Mouse (Mus musculus) heart, adult 18-20 months (tissue): ENCODE measurements around the gene Maob. TPM values are rescaled to one million over a fixed set of nuclear protein-coding genes. Genes with fewer than 3 reads are reported as not detected.

Experiments
- DNase-seq, 2 experiments: peaks; one replicate each; pipeline ENCODE4 v3.0.0; 2021 to 2022; ENCODE audit warnings: mixed read lengths in 1 of 2
- long read RNA-seq, 2 experiments: library from polyadenylated mRNA; stranded (forward); transcript quantifications; one replicate each; pipeline ENCODE4 v2.0.0; 2021
- total RNA-seq, 2 experiments: library from RNA; stranded (reverse); gene quantifications; 2 replicates each; pipeline ENCODE4 v1.2.3; 2021

Maob gene
- total RNA-seq = 10 to 100 TPM; 44.3 to 51.7 TPM
- long read RNA-seq, experiment 1, transcript Maob-201 (15 exons, 2,411 nt) = major isoform, 31 of 35 reads
- long read RNA-seq, experiment 1, partial matches to known transcripts = 1 of 35 reads
- long read RNA-seq, experiment 1, other reads (novel, unspliced or antisense) = 3 of 35 reads
- long read RNA-seq, experiment 2, transcript Maob-201 (15 exons, 2,411 nt) = major isoform, 15 of 16 reads
- long read RNA-seq, experiment 2, partial matches to known transcripts = 1 of 16 reads
- long read RNA-seq, experiment 2, other reads (novel, unspliced or antisense) = 0 of 16 reads

DNA sequence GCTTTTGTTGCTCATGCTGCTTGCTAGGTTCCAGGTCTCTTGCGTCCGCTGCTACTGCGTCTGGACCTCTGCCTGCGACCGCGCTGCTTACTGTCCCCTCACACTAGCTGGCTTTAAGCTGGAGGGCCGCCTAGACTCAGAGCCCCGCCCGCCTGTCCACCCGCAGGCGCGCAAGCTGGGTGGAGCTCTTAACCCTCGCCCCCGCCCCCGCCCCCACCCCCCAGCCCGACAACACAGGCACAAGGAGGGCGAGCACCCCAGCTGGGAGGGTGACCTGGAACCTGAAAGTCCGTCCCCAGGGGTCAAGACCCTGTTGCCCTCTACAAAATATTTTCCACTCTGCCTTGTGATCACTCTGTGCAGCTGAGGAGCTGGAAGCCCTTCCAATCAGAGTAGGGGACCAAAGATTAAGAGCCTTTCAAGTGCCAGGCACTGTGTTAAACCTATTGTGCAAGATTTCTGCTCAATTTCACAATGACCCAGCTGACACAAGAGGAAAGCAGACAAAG lies at the start of gene Maob:
Maob (minus strand) TSS at position 106 of the 509 bp plus-strand sequence.
- DNase-seq = peak; percentile 64 to 71

DNA sequence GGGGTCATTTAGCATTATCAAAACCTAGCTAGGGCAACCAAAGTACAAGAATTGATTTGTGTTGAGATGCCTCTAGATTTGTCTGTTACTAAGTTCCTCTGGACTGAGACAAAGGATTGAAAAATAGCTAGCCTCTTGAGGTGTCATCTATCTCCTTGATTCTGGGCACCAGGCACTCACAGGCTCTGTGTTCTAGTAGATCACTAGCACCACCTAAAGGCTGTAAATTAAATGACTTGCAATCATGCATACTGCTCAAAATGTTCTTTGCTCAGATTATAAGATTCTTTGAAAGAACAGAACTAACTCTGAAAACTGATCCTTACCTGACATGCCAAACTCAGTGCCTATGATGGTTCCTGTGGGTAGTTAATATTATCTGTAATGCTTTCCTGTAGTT lies 43.1 kb upstream of the Maob start:
- DNase-seq = peak; percentile 1 to 18

GRCm38 (mm10) chrX:16846034-16846433 lies 28.9 kb upstream of the Maob start:
- DNase-seq = no peak

- no peak for DNase-seq
Measured at GRCm38 (mm10) chrX:16841443-16841842, 24.3 kb upstream of the Maob start.

DNA sequence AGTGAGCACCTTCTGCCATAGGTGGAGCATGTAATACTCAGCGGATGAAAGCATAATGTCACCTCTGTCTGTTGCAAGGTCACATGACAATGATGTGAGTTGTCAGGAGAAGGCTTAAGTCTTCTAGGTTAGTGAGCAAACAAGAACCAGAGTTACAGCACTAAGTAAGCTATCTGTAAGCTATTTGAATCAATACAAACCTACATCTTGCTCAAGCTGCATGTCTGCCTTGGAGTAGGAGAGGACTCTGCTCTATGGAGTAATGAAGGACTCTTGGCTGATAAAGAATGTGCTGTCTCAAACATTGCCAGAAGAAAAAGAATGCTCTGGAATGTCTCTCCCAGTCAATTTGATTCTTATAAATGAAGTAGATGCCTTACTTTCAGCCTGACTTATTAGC lies 20.1 kb upstream of the Maob start:
- DNase-seq = no peak

GRCm38 (mm10) chrX:16836488-16837082 lies 19.4 kb upstream of the Maob start:
- no peak for DNase-seq

DNA sequence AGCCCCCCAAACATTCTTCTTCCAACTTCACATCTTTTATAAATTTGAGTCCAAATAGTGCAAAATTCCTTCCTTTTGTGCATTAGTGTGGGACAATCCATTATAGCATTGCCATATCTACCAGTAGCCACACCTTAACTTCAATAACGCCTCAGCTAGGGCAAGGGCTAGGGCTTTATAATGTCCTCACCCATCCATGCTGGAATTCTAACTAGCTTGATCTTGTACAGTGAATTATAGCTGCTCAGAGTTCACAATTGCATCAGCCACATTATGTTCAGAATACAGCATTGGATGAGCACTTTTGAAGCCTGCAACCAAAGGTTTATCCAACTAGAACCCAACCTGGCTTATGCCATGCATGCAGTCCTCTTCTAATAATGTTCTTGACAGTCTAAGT lies 8.9 kb upstream of the Maob start:
- DNase-seq = no peak

GRCm38 (mm10) chrX:16815965-16816364 lies 1.2 kb downstream of the Maob start:
- DNase-seq = no peak

DNA sequence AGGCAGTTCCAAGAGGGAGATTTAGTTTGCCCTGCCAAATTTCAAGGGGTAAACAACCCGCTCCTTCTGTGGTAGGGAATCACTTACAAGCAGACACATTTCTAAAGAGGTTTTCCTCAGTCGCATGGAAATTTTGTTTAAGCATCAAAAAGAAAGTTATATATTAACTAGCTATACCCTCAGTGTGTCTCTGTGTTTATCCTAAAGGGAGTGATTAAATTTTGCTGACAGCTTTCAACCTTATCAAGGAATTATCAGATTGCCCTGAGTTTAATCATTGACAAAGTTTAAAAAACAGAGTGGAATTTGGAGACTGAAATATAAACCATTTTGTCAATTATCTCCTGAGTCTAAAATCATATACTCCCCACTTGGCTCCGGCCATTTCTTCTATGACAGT lies 5.1 kb downstream of the Maob start:
- DNase-seq = no peak

DNA sequence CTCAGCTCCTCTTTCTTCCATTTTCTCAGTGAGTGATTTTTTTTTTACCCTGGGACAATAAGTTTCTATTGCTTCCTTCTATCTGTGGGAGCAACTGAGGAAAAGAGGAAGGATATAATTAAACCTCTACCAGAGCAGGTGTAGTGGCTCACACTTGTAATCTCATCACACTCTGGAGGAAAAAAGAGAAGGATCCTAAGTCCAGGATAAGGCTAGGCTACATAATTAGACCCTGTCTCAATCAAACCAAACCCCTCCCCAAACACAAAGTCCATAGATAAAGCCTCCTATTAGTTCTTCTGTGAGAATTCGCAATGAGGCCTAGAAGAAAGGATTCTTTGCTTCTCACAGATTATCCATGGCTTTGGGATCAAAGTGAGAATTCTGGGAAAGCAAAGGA lies 49.7 kb downstream of the Maob start:
- DNase-seq = no peak

DNA sequence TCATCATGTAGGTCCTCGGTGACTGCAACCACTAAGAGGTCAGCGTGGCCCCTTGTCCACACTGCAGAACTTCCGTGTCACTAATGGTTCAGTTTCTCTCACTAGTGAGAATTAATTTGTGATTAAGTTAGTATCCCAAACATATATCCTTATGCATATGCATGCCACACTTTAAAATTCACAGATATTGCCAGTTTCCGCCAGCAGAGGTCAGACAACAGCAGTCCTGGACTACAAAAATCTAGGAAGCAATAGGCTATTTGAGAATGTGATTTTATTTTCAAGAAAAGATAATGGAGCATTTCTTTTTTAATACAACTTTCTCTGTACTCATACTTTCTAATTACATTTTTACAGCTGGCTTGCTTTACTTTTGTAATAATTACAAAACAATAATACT lies 51.0 kb downstream of the Maob start:
- DNase-seq = peak in 1 of 2 experiments; percentile 33

DNA sequence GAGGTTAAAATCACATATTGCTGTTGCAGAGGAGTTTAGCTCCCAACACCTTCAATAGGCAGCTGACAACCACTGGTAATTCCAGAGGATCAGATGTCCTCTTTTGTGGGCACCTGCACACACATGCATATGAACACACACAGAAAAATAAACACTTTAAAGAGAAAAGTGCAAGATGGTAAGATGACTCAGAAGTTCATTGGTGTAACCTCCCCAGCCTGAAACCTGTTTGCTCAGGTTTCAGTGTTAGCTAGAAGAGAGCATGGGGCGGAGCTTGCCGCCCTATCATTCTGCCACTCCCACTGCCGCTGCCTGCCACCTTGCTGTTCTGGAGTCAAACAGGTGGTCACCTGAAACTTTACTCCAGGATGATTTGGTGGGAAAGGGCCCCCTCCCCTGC lies 55.7 kb downstream of the Maob start:
- no peak for DNase-seq

DNA sequence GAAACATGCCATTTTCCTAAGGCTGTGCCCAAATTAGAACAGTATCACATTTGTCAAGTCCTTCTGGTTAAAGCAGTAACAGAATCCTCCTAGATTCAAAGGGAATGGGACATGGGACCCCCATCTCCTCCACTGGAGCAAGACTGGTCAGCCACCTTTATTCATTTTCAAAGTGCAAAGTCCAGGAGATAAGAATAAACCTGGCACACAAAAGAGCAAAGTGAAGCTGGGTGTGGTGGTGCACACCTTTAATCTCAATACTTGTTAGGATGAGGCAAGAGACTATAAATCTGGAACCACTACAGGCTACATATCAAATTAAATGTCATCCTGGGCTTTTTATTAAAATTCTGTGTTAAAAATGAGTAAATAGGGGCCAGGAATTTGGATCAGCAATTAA lies 62.4 kb downstream of the Maob start:
- no peak for DNase-seq

- DNase-seq = no peak
Measured at GRCm38 (mm10) chrX:16748932-16749331, 68.2 kb downstream of the Maob start.

GRCm38 (mm10) chrX:16714033-16714432 lies 103.1 kb downstream of the Maob start:
- peak in 1 of 2 experiments; percentile 7 for DNase-seq

DNA sequence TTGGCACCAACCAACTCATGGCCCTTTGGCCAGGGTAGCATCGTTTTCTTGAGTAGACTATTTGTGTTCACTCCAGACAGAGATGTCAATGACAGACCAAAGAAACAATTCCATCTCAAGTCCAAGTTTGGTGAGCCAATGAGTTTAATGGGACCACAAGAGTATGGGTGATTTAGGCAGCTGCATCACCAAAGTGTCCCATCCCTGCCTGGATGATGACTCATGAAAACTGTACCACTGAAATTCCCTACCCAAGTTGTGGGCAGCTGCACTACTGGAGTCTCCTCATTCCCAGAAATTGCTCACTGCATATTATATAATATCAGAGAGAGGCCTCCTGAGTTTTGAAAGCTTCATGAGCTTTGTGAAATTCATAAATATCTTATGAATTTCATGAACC lies 111.1 kb downstream of the Maob start:
- no peak for DNase-seq

Other genes starting within 250 kb of the Maob start
- gene Maoa, start 197.7 kb downstream of the Maob start, total RNA-seq = 1 to 10 TPM; 2.2 to 2.3 TPM
- not detected for gene Ndp, start 94.4 kb upstream of the Maob start, total RNA-seq